Mouse (Mus musculus) myocyte (in vitro differentiated cells): ENCODE measurements around the gene Tcp1.

ENCODE experiments used
- MAX ChIP-seq: IDR thresholded peaks from one replicate; pipeline ENCODE4 v1.6.1; 2011; ENCODE audit warnings: low read depth, mild to moderate bottlenecking, control low read depth
- POLR2AphosphoS2 ChIP-seq: IDR thresholded peaks from one replicate; pipeline ENCODE4 v1.6.1; 2011; ENCODE audit warnings: low read depth, control low read depth; ENCODE audit not compliant: insufficient read length
- REST ChIP-seq: IDR thresholded peaks from one replicate; pipeline ENCODE4 v1.6.1; 2011; ENCODE audit warnings: mild to moderate bottlenecking, control low read depth, moderate library complexity; ENCODE audit not compliant: insufficient read depth, insufficient read length
- TCF12 ChIP-seq: IDR thresholded peaks from one replicate; pipeline ENCODE4 v1.6.1; 2011; ENCODE audit warnings: mild to moderate bottlenecking, control low read depth; ENCODE audit not compliant: poor library complexity, insufficient read depth, severe bottlenecking

DNA sequence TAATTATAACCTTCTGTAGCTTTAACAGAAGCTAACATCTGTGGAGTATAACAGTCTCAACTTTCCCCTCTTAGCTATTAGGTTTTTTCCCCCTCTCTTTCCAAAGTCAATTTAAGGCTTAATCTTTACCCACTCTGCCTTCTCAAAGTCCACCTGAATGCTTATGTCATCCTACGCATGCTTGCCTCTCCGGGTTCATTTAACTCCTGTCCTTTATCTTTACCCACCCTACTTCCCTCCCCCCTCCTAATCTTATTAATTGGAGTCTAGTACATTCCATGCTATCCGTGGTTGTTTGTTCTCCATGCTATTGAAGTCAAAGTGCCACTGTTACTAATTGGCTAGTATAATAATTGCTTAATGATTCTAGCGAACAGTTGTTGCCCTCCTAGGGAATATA is 20.2 kb downstream of the Tcp1 start:
- no peak for TF ChIP-seq POLR2AphosphoS2
- TF ChIP-seq MAX: no peak
- TF ChIP-seq REST: no peak
- TF ChIP-seq TCF12: no peak
